Comparison of ENCODE assay signal across 14 mouse cellular contexts in the genomic region with DNA sequence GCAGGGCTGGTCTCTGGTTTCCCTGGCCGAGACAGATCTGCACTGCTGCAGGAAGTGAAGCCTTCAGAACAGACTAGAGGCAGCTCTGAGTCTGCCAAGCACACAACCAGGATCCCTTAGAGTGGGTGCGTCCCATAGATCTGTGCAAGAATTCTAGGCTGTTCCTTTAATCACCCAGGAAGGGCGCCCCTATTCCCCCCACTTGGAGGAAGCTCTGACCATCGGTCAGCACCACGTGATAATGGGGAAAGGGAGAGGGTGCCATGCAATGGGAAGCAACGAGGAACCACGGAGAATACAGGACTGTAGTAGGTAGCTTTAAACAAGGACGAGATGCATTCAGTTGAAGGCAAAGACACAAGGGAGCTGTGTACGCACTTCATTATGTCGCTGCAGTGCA.
A peak's percentile ranks its signal among the peaks of the same experiment; 100 is the strongest.
DNase-seq lines count a peak whose midpoint lies in the region; ATAC-seq and TF ChIP-seq lines count a peak whose summit lies in the region.
"Had no signal": no experiment of that assay in that cellular context is flagged by ENCODE, and none has a peak within 500 bp of the region (broad histone marks: within the 10 kb centered on the region; RNA-seq: fewer than 3 reads in every experiment).

No protein-coding gene starts in this region.

- no peak for ATAC-seq in liver, embryonic 15.5 days (ENCODE audit: insufficient read depth)
- no peak for ATAC-seq in embryonic facial prominence, embryonic 13.5 days (ENCODE audit: insufficient number of reproducible peaks, insufficient read depth, low FRiP score, low TSS enrichment, low read depth)
- ATAC-seq in megakaryocyte-erythroid progenitor cell, adult 5-6 weeks (replicated peaks; ENCODE audit: low FRiP score, low TSS enrichment, poor library complexity, severe bottlenecking): no peak
- ATAC-seq: hindbrain, postnatal 0 days had no signal

- no peaks in the 10 kb centered on the region for H3K36me3 ChIP-seq in liver, embryonic 15.5 days (replicated peaks)
- H3K36me3 ChIP-seq in embryonic facial prominence, embryonic 13.5 days: no peaks in the 10 kb centered on the region
- H3K36me3 ChIP-seq in megakaryocyte, embryonic 14.5 days (replicated peaks; ENCODE audit: low read length): no peaks in the 10 kb centered on the region
- H3K36me3 ChIP-seq: heart, embryonic 15.5 days; stomach, embryonic 15.5 days had no signal

- 26% methylated on average over 10 of the region's 10 CpGs for WGBS in liver, embryonic 15.5 days (ENCODE audit: insufficient replicate concordance)
- WGBS in embryonic facial prominence, embryonic 13.5 days: 48% methylated on average over 10 of the region's 10 CpGs

- no peaks in the 10 kb centered on the region for H3K27me3 ChIP-seq in liver, embryonic 15.5 days
- no peaks in the 10 kb centered on the region for H3K27me3 ChIP-seq in embryonic facial prominence, embryonic 13.5 days
- H3K27me3 ChIP-seq in megakaryocyte, embryonic 14.5 days (replicated peaks): peaks cover 17% of the 10 kb centered on the region
- H3K27me3 ChIP-seq: heart, embryonic 15.5 days; stomach, embryonic 15.5 days had no signal

- H3K4me1 ChIP-seq in liver, embryonic 15.5 days (replicated peaks): no peaks in the 10 kb centered on the region; the same call in 1 of the 2 replicates
- H3K4me1 ChIP-seq in embryonic facial prominence, embryonic 13.5 days: peaks cover 38% of the 10 kb centered on the region
- peaks cover 55% of the 10 kb centered on the region for H3K4me1 ChIP-seq in megakaryocyte, embryonic 14.5 days

- H3K27ac ChIP-seq in gastrocnemius, adult 2 months: peak overlapping the region; percentile 16; the same call in 1 of the 2 replicates
- H3K27ac ChIP-seq in liver, embryonic 15.5 days (replicated peaks): no peak overlapping the region
- H3K27ac ChIP-seq in embryonic facial prominence, embryonic 13.5 days: peak overlapping the region; percentile 11
- H3K27ac ChIP-seq: heart, embryonic 15.5 days; hindbrain, postnatal 0 days; macrophage; stomach, embryonic 15.5 days had no signal

- intact Hi-C loops in gastrocnemius, adult 2 months (cut with DNase I): no loop called here

- no peak for TF ChIP-seq CTCF in gastrocnemius, adult 2 months (IDR thresholded peaks at IDR 0.05)

- H3K4me2 ChIP-seq in liver, embryonic 15.5 days: peak overlapping the region; percentile 16; the same call in 1 of the 2 replicates
- peak overlapping the region; percentile 15; the same call in 1 of the 2 replicates for H3K4me2 ChIP-seq in embryonic facial prominence, embryonic 13.5 days
- H3K4me2 ChIP-seq: heart, embryonic 15.5 days; stomach, embryonic 15.5 days had no signal

- no peak overlapping the region for H3K9ac ChIP-seq in liver, embryonic 15.5 days
- no peak overlapping the region; the same call in 1 of the 2 replicates for H3K9ac ChIP-seq in embryonic facial prominence, embryonic 13.5 days
- H3K9ac ChIP-seq: heart, embryonic 15.5 days; stomach, embryonic 15.5 days had no signal

- H3K9me3 ChIP-seq in liver, embryonic 15.5 days (replicated peaks): no peaks in the 10 kb centered on the region
- no peaks in the 10 kb centered on the region for H3K9me3 ChIP-seq in embryonic facial prominence, embryonic 13.5 days
- H3K9me3 ChIP-seq in megakaryocyte, embryonic 14.5 days: peaks cover 6% of the 10 kb centered on the region
- H3K9me3 ChIP-seq: heart, embryonic 15.5 days; stomach, embryonic 15.5 days had no signal

- no peak overlapping the region for H3K4me3 ChIP-seq in gastrocnemius, adult 2 months
- no peak overlapping the region for H3K4me3 ChIP-seq in liver, embryonic 15.5 days (replicated peaks)
- no peak overlapping the region for H3K4me3 ChIP-seq in embryonic facial prominence, embryonic 13.5 days
- peak overlapping the region; percentile 43 for H3K4me3 ChIP-seq in megakaryocyte, embryonic 14.5 days (replicated peaks)
- H3K4me3 ChIP-seq: erythroblast, embryonic 14.5 days; heart, embryonic 15.5 days; stomach, embryonic 15.5 days had no signal

- DNase-seq in gastrocnemius, adult 2 months: no peak
- no peak for DNase-seq in gastrocnemius, postnatal 10 days
- no peak for DNase-seq in liver
- no peak for DNase-seq in cerebellum, postnatal 10 days
- DNase-seq: cerebellum, postnatal 36 days had no signal
